Mouse (Mus musculus): ENCODE measurements around the gene Pigc.

GRCm38 (mm10) chr1:162015247-162015862, 46.4 kb downstream of the Pigc start:
- no peak for TF ChIP-seq CTCF (IDR thresholded peaks at IDR 0.05; ENCODE audit: low read depth)
- TF ChIP-seq EP300 (IDR thresholded peaks at IDR 0.05; ENCODE audit: low read depth), result no peak
